Mouse (Mus musculus): Measurements from ENCODE around the gene Taf1c. TPM values are rescaled to one million over a fixed set of nuclear protein-coding genes. Genes with fewer than 3 reads are reported as not detected.

Taf1c gene
- polyA plus RNA-seq, 1 experiment from 2014 or later: 11.4 TPM

- ATAC-seq (ENCODE audit: insufficient number of reproducible peaks, low FRiP score, low TSS enrichment, low read depth) (no peak), DNase-seq (ENCODE audit: low spot score) (no peak)
- WGBS: 75% methylated on average over 5 of the region's 5 CpGs
- H3K36me3 ChIP-seq (ENCODE audit: control insufficient read depth, insufficient read depth, low read length): no peaks in the 10 kb centered on the region
- H3K9ac ChIP-seq (ENCODE audit: low read length): no peak overlapping the region
- H3K27ac ChIP-seq (replicated peaks; ENCODE audit: low read depth, low read length): no peak overlapping the region
- no peak overlapping the region for H3K4me2 ChIP-seq (ENCODE audit: low read depth, severe bottlenecking)
- no peaks in the 10 kb centered on the region for H3K9me3 ChIP-seq (ENCODE audit: control insufficient read depth, low read length)
- no peak overlapping the region for H3K4me3 ChIP-seq (ENCODE audit: low read depth, low read length)
- H3K27me3 ChIP-seq (ENCODE audit: control insufficient read depth, insufficient read depth, low read length): peaks cover 5% of the 10 kb centered on the region
- no peaks in the 10 kb centered on the region for H3K4me1 ChIP-seq (ENCODE audit: control insufficient read depth, insufficient read depth, low read length)
These were observed 24.4 kb downstream of the Taf1c start for GRCm38 (mm10) chr8:119580441-119581161.

- Histone ChIP-seq H3K4me3 (ENCODE audit: low read depth, low read length) (no peak overlapping the region), H3K9ac (ENCODE audit: low read length) (no peak overlapping the region), H3K36me3 (ENCODE audit: control insufficient read depth, insufficient read depth, low read length) (no peaks in the 10 kb centered on the region), H3K9me3 (ENCODE audit: control insufficient read depth, low read length) (no peaks in the 10 kb centered on the region), H3K27ac (replicated peaks; ENCODE audit: low read depth, low read length) (no peak overlapping the region), H3K4me1 (ENCODE audit: control insufficient read depth, insufficient read depth, low read length) (no peaks in the 10 kb centered on the region), H3K4me2 (ENCODE audit: low read depth, severe bottlenecking) (no peak overlapping the region), H3K27me3 (ENCODE audit: control insufficient read depth, insufficient read depth, low read length) (peaks cover 6% of the 10 kb centered on the region)
- no peak for DNase-seq (ENCODE audit: low spot score)
- no peak for ATAC-seq (ENCODE audit: insufficient number of reproducible peaks, low FRiP score, low TSS enrichment, low read depth)
- WGBS: 36% methylated on average over 13 of the region's 13 CpGs
These were observed 25.9 kb downstream of the Taf1c start for GRCm38 (mm10) chr8:119579096-119579495.

- Histone ChIP-seq H3K4me1 (ENCODE audit: control insufficient read depth, insufficient read depth, low read length) (no peaks in the 10 kb centered on the region), H3K27me3 (ENCODE audit: control insufficient read depth, insufficient read depth, low read length) (peaks cover 8% of the 10 kb centered on the region), H3K36me3 (ENCODE audit: control insufficient read depth, insufficient read depth, low read length) (no peaks in the 10 kb centered on the region), H3K9me3 (ENCODE audit: control insufficient read depth, low read length) (no peaks in the 10 kb centered on the region), H3K4me3 (ENCODE audit: low read depth, low read length) (peak overlapping the region; percentile 80), H3K9ac (ENCODE audit: low read length) (peak overlapping the region; percentile 67; the same call in 1 of the 2 replicates), H3K27ac (replicated peaks; ENCODE audit: low read depth, low read length) (no peak overlapping the region), H3K4me2 (ENCODE audit: low read depth, severe bottlenecking) (peak overlapping the region; percentile 85)
- 2% methylated on average over 16 of the region's 16 CpGs for WGBS
- DNase-seq (ENCODE audit: low spot score) (no peak), ATAC-seq (ENCODE audit: insufficient number of reproducible peaks, low FRiP score, low TSS enrichment, low read depth) (peak; percentile 28; the same call in 1 of the 2 replicates)
These were observed 29.7 kb downstream of the Taf1c start for GRCm38 (mm10) chr8:119575366-119575726.

- ATAC-seq (ENCODE audit: insufficient number of reproducible peaks, low FRiP score, low TSS enrichment, low read depth) (peak; percentile 87), DNase-seq (ENCODE audit: low spot score) (peak; percentile 95)
- no peak within 1 kb of the TSS for H3K27ac ChIP-seq (replicated peaks; ENCODE audit: low read depth, low read length)
- peaks cover 8% of the 10 kb centered on the region for H3K27me3 ChIP-seq (ENCODE audit: control insufficient read depth, insufficient read depth, low read length)
- no peaks in the 10 kb centered on the region for H3K36me3 ChIP-seq (ENCODE audit: control insufficient read depth, insufficient read depth, low read length)
- peak within 1 kb of the TSS; percentile 67 for H3K9ac ChIP-seq (ENCODE audit: low read length)
- no peaks in the 10 kb centered on the region for H3K9me3 ChIP-seq (ENCODE audit: control insufficient read depth, low read length)
- no peaks in the 10 kb centered on the region for H3K4me1 ChIP-seq (ENCODE audit: control insufficient read depth, insufficient read depth, low read length)
- peak within 1 kb of the TSS; percentile 85 for H3K4me2 ChIP-seq (ENCODE audit: low read depth, severe bottlenecking)
- 1% methylated on average over 67 of the region's 97 CpGs for WGBS
- H3K4me3 ChIP-seq (ENCODE audit: low read depth, low read length): peak within 1 kb of the TSS; percentile 80
These were observed 30.3 kb downstream of the Taf1c start, which contains the start of the genes Hsdl1 and Dnaaf1 for GRCm38 (mm10) chr8:119574437-119575365. Gene Hsdl1 (minus strand): TSS chr8:119575183. Gene Dnaaf1 (plus strand): TSS chr8:119575235.

GRCm38 (mm10) chr8:119572411-119572810, 32.6 kb downstream of the Taf1c start:
- Histone ChIP-seq H3K4me3 (ENCODE audit: low read depth, low read length) (no peak overlapping the region), H3K4me2 (ENCODE audit: low read depth, severe bottlenecking) (no peak overlapping the region), H3K36me3 (ENCODE audit: control insufficient read depth, insufficient read depth, low read length) (no peaks in the 10 kb centered on the region), H3K27me3 (ENCODE audit: control insufficient read depth, insufficient read depth, low read length) (peaks cover 8% of the 10 kb centered on the region), H3K4me1 (ENCODE audit: control insufficient read depth, insufficient read depth, low read length) (no peaks in the 10 kb centered on the region), H3K27ac (replicated peaks; ENCODE audit: low read depth, low read length) (no peak overlapping the region), H3K9ac (ENCODE audit: low read length) (no peak overlapping the region), H3K9me3 (ENCODE audit: control insufficient read depth, low read length) (no peaks in the 10 kb centered on the region)
- WGBS: 90% methylated on average over 4 of the region's 4 CpGs
- no peak for DNase-seq (ENCODE audit: low spot score)
- ATAC-seq (ENCODE audit: insufficient number of reproducible peaks, low FRiP score, low TSS enrichment, low read depth): no peak

GRCm38 (mm10) chr8:119571135-119571534, 33.9 kb downstream of the Taf1c start:
- DNase-seq (ENCODE audit: low spot score) (no peak), ATAC-seq (ENCODE audit: insufficient number of reproducible peaks, low FRiP score, low TSS enrichment, low read depth) (no peak)
- Histone ChIP-seq H3K27me3 (ENCODE audit: control insufficient read depth, insufficient read depth, low read length) (peaks cover 7% of the 10 kb centered on the region), H3K4me1 (ENCODE audit: control insufficient read depth, insufficient read depth, low read length) (no peaks in the 10 kb centered on the region), H3K4me2 (ENCODE audit: low read depth, severe bottlenecking) (no peak overlapping the region), H3K27ac (replicated peaks; ENCODE audit: low read depth, low read length) (no peak overlapping the region), H3K9me3 (ENCODE audit: control insufficient read depth, low read length) (no peaks in the 10 kb centered on the region), H3K4me3 (ENCODE audit: low read depth, low read length) (no peak overlapping the region), H3K9ac (ENCODE audit: low read length) (no peak overlapping the region), H3K36me3 (ENCODE audit: control insufficient read depth, insufficient read depth, low read length) (no peaks in the 10 kb centered on the region)
- 86% methylated on average over 6 of the region's 6 CpGs for WGBS

- no peak overlapping the region for H3K9ac ChIP-seq (ENCODE audit: low read length)
- H3K36me3 ChIP-seq (ENCODE audit: control insufficient read depth, insufficient read depth, low read length): no peaks in the 10 kb centered on the region; the same call in 1 of the 2 replicates
- ATAC-seq (ENCODE audit: insufficient number of reproducible peaks, low FRiP score, low TSS enrichment, low read depth) (no peak), DNase-seq (ENCODE audit: low spot score) (no peak)
- H3K4me3 ChIP-seq (ENCODE audit: low read depth, low read length): no peak overlapping the region
- peaks cover 2% of the 10 kb centered on the region for H3K27me3 ChIP-seq (ENCODE audit: control insufficient read depth, insufficient read depth, low read length)
- no peak overlapping the region for H3K4me2 ChIP-seq (ENCODE audit: low read depth, severe bottlenecking)
- H3K9me3 ChIP-seq (ENCODE audit: control insufficient read depth, low read length): no peaks in the 10 kb centered on the region
- no peak overlapping the region for H3K27ac ChIP-seq (replicated peaks; ENCODE audit: low read depth, low read length)
- no peaks in the 10 kb centered on the region for H3K4me1 ChIP-seq (ENCODE audit: control insufficient read depth, insufficient read depth, low read length)
- 36% methylated on average over 4 of the region's 4 CpGs for WGBS
These were observed 35.1 kb downstream of the Taf1c start for GRCm38 (mm10) chr8:119569881-119570280.

- DNase-seq (ENCODE audit: low spot score) (no peak), ATAC-seq (ENCODE audit: insufficient number of reproducible peaks, low FRiP score, low TSS enrichment, low read depth) (no peak)
- no peaks in the 10 kb centered on the region for H3K4me1 ChIP-seq (ENCODE audit: control insufficient read depth, insufficient read depth, low read length)
- H3K9ac ChIP-seq (ENCODE audit: low read length): no peak overlapping the region
- no peak overlapping the region for H3K4me2 ChIP-seq (ENCODE audit: low read depth, severe bottlenecking)
- no peak overlapping the region for H3K4me3 ChIP-seq (ENCODE audit: low read depth, low read length)
- 58% methylated on average over 7 of the region's 7 CpGs for WGBS
- H3K27ac ChIP-seq (replicated peaks; ENCODE audit: low read depth, low read length): no peak overlapping the region
- peaks cover under 1% of the 10 kb centered on the region for H3K27me3 ChIP-seq (ENCODE audit: control insufficient read depth, insufficient read depth, low read length)
- H3K36me3 ChIP-seq (ENCODE audit: control insufficient read depth, insufficient read depth, low read length): no peaks in the 10 kb centered on the region; the same call in 1 of the 2 replicates
- no peaks in the 10 kb centered on the region for H3K9me3 ChIP-seq (ENCODE audit: control insufficient read depth, low read length)
These were observed 36.1 kb downstream of the Taf1c start for GRCm38 (mm10) chr8:119568951-119569350.
